Mouse (Mus musculus) cerebellum, adult (tissue): ENCODE data around the gene Rassf4.

ENCODE experiments used
- ATAC-seq: cut with Nextera tagmentation; 2 replicates; pipeline ENCODE4 v1.9.2; 2017; ENCODE audit warnings: mild to moderate bottlenecking, moderate library complexity, mixed read lengths; ENCODE audit not compliant: insufficient number of reproducible peaks, low FRiP score, low TSS enrichment

The Rassf4 gene

DNA sequence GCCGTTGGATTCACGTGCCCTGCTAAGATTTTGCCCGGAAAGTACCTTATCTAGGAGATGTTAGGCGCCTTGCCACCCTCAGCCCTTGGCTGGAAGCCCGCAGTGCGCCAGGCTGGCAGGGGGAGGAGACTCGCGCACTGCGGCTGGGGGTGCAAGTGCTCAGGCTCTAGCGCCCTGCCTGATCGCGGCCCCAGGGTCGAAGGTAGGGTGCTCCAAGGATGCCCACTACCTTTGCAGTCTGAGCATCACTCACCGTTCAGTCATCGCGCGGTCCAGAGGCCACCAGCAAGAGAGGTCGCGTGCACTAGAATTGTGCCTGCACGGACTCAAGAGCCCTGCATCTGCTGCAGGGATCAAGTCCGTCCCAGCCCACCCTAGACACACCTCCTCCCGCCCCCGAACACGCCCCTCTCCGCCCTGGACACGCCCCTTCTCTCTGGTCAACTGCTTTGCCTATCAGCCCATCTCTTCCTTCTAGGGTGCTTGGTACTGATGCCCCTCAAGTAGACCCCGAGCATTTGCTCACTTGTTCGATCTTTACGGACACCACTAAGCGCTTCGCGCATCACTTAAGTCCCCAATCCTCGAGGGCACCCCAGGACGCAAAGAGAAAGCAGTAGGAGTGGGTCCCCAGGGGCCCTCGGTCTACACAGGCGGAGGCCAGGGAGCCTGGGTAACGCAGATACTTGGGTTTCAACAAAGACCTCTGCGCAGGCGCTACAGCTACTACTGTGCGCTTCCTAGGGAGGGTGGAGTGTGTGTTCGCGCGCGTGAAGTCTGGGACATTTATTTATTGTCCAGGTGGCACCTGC lies at the start of gene Rassf4:
TSS of gene Rassf4 (minus strand) at position 482 of the 812 bp plus-strand sequence.
- peak; percentile 43 for ATAC-seq

DNA sequence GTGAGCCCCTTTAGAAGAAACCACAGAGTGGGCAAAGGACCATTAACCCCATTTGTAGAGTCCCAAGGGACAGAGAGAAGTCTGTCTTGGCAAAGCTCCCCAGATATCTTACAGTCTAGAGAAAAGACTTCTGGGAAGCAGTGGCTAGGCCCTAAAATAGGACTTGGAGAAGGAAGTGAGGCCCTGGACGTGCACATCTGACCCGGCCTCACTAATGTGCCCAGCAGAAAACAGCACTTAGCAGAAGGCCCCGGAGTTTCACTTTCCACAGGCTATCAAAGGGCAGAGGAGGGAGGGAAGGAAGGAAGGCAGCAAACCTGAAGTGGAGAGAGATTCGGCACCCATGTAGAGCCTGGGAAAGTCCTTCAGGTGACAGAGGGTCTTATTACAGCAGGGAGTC lies 45.2 kb upstream of the Rassf4 start:
- ATAC-seq = no peak

DNA sequence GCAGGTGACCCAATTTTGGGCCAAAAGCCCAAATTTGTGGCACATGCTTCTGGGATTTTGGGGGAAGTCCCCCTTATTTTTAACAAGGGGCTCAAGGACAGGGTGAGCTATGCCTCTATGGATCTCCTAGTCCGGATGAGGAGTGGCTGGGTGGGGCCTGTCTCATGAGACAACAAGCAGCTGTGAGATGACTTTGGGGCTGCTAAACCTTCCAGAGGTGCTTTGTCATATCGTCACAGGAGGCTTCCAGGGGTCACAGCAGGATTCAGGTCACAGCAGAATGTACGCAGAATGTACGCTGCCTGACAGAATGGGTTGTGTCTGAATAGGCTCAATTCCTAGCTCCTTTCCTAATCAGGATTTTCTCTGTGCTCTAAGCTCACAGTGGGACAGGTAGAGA lies 44.6 kb upstream of the Rassf4 start:
- no peak for ATAC-seq

DNA sequence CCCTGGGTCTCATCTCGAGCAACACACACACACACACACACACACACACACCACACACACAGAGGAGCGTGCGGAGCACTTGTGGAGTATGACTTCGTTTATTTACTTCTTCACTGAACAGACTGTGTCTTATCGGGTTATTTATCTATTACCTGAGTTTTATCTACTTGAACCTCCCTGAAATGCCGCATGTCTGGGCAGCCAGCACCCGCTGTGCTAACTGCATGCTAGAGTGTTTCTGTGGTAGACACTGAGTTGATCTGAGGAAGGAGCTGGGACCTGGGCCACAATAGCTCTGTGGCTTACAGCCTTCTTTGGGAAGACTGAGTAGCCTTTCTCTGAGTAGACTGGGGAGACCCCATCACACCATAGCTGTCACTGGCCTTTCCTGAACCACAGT lies 44.1 kb upstream of the Rassf4 start:
- ATAC-seq = no peak

DNA sequence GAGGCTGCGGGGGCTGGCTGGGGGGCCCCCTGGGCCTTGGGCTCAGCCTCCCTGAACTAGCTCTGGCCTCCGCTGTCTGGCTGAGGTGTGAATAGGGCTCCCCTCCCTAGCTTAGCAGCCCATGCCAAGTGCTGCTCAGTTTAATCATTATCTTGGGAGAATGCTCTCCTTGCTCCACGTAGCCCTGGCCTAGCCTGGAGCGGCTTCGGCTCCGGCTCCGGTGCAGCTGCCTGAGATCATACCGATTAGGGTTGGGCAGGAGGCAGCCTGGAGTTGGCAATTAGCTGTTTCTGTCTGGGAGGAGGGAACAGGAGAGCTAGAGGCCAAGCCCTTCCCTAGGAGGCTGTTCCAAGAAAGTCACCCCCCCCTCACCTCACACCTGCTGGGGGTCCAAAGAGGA lies 42.9 kb upstream of the Rassf4 start, which contains the start of gene Tmem72:
TSS of gene Tmem72 (minus strand) at position 248 of the 400 bp plus-strand sequence.
- ATAC-seq = no peak

DNA sequence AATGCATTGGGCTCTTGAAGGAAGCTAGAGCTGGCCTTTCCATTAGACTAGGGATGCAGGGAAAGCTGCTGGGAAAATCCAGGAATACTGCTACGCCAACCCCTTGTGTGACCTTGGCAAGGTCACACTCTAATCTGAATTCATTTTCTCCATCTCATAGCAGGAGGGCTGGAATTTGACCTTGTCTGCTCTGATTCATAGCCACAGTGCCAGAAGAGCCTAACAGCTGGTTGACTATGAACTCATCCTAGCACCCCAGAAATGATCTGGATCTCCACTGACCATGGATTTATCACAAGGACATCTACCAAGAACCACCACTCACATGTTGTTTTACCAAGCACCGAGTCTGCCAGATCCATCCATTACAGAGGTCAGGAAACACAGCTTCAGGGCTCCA lies 41.4 kb upstream of the Rassf4 start:
- no peak for ATAC-seq

DNA sequence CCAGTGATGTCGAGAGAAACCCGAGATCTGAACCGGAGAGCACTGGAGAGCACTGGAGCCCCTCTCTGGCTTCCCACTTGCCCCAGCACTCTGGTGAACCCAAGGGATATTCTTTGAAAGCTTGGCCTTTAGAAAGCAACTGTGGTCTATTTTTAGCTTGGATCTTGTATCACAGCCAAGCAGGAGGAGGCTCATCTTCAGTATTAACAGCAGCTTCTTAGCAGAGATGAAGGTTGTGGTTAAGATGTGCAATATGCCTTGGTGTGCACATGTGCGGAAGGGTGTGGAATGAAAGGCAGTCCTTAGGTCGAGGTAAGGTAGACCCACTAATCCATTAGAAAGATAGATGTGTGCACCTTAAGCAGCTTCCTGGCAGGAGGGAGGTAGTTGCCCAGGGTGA lies 40.8 kb upstream of the Rassf4 start:
- ATAC-seq = no peak

DNA sequence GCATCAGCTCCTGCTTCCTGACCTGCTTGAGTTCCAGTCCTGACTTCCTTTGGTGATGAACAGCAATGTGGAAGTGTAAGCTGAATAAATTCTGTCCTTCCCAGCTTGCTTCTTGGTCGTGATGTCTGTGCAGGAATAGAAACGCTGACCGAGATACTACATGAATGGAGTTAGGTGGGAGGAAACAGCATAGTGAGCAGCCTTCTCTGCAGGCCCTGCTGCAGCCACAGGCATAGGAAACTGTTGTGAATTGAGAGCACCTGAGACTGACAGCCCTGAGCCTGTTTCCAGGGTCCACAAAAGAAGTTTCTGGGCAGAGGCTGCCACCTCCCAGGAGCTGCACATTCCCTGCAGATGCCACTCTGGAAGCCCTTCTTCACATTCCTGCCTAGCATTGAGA lies 40.2 kb upstream of the Rassf4 start:
- ATAC-seq = no peak

DNA sequence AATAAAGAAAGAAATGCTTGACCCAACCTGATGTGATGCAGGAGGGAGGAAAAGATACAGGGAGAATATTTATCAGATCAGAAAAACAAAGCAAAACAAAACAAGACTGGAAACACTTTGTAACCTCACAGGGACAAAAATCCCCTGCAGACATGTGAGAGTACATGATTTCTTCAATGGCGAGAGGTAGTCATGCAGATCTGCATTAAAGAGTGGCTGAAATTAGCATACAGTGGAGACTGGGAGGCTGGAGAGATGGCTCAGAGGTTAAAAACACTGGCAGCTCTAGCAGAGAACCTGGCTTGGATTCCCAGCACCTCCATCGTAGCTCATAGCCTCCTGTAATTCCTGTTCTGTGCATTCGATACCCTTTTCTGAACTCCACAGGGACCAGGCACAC lies 38.8 kb upstream of the Rassf4 start:
- no peak for ATAC-seq

DNA sequence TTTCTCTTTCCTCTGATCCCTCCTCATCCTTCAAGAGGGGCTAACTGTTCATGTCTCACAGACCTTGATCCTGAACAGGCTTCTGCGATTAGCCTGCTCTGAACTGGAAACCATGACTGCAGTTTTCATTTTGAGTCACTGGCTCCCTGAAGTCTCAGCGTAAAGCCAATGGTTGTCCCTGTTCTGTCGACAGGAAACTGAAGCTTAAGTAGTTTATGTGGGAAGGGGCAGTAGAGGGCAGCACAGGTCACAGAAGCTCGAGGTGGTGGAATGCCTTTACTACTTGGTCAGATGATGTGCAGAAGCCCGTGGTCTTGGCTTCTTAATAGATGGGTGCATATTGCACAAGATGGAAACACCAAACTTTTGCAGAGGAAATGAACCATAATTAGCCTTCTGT lies 38.3 kb upstream of the Rassf4 start:
- no peak for ATAC-seq

DNA sequence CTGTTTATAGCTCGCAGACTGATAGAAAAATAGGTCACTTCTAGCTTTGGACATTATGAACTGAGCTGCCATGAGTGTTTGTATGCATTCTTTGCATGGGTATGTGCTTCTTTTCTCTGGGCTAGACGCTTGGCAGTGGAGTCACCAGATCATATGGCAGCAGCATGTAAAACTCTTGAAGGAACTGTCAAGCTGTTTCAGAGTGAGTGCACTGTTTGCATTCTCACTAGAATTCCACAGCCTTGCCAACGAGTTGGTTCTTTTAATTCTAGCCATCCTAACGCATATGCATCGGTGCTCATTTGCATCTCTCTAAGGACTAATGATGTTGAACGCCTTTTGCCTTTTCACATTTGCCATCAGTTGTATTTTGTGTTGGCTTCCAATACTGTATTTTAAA lies 30.6 kb upstream of the Rassf4 start:
- ATAC-seq = no peak

DNA sequence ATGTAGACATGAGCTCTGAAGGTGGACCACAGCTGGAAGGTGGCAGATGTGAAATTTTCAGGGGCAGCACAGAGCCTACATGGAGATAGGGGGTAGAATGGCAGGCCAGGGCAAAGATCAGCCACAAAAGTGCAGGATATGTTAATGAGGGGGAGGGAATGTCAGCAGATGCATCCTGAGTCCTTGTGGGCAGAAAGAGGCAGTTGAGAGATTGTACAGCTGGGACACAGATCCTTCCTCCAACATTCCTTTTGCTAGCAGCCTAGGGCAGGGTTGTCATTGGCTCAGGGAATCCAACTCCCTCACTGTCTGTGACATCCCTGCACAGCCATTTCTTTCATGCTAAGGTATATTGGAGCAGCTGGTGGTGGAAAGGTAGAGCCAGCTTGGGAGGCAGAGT lies 27.1 kb upstream of the Rassf4 start:
- no peak for ATAC-seq

DNA sequence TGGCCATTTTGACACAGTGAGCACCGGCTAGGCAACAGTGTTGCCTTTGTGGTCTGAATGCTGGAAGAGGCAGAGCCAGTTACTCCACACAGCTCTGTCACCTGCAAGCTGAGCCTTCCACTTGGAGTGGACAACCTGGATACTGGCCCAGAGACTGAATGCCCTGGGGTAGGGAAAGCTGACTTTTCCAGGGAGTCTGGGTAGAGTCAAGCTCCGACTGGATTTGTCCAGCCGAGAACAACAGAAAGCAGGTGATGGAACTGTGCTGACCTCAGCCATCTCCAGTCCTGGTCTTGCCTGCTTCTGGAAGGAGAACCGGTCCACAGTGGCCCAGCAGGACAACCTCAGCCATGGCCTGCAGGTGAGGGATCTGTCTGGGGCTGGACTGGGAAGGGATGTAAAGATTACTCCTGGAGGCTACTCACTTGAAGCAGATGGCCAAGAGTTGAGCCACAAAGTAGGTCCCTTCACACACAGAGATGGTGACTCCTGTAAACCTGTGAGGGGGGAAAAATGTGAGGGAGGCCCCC lies 24.2 kb upstream of the Rassf4 start:
- no peak for ATAC-seq

DNA sequence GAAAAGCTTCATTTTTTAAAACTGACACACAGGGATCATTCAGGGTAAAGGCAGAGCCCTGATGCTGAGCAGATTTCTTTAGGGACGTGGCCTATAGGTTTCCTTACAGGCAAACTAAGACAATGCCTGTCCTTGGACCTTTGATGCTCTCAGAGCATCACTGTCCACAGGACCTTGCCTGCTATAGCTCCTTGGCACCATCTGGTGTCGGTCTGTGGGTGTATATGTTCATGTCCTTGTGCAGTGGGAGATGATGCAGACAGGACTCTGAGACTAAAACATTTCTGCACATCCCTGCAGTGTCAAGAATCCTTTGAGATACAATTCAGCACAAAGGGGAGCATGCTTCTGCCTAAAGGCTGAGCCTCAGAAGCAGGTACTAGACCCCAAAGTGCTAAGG lies 23.7 kb upstream of the Rassf4 start:
- no peak for ATAC-seq

DNA sequence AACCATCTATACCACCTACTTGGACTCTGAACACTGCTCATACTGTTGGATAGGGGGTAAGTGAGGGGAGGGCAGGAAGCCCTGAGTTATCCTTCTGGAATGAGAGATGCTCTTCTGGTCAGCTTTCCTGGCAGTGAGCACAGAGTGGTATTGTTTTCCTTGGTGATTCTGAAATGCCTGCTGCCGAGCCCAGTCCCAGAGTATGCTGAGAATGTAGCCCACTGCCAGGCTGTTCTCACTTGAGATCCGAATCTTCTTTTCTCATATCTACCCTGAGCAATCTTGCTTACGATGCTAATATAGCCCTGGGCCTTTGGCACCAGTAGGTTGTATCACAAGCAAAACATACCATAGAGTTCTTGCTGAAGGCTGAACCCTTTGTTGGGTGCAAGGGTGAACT lies 20.6 kb upstream of the Rassf4 start:
- no peak for ATAC-seq

DNA sequence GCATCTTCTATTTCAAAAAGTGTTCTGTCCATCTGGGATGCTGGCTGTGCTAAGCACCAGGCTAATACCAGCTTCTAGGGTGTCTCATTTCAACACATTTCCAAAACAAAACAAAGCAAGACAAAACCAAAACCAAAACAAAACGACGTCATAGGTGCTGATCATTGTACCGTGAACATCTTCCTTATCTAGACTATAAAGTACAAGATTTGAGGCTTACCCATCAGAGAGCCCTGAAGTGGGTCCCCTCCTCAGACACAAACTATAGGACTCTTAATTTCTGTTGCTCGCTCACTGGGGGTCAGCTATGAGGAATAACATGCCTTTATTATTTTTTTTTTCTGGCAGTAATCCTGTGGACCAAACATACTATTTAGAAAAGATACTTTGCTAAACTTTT lies 19.9 kb upstream of the Rassf4 start:
- ATAC-seq = no peak

DNA sequence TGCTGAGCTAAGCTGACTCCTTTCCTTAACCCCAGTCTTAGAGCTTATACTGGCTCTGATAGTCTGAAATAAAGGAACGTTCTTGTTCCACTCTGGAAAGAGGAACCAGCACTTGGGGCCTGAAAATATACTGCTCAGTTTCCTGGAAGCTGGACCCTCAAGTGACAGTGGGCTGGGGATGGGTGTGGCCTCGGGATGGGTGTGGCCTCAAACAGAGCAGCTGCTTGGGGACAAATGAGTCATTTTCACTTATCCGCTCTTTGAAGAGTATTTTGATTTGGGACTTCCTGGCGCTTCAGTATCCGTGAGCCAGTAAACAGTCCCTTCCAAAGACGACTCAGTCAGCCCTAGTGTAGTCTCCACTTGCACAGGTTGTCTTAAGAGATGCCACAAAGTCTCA lies 8.6 kb upstream of the Rassf4 start:
- no peak for ATAC-seq

DNA sequence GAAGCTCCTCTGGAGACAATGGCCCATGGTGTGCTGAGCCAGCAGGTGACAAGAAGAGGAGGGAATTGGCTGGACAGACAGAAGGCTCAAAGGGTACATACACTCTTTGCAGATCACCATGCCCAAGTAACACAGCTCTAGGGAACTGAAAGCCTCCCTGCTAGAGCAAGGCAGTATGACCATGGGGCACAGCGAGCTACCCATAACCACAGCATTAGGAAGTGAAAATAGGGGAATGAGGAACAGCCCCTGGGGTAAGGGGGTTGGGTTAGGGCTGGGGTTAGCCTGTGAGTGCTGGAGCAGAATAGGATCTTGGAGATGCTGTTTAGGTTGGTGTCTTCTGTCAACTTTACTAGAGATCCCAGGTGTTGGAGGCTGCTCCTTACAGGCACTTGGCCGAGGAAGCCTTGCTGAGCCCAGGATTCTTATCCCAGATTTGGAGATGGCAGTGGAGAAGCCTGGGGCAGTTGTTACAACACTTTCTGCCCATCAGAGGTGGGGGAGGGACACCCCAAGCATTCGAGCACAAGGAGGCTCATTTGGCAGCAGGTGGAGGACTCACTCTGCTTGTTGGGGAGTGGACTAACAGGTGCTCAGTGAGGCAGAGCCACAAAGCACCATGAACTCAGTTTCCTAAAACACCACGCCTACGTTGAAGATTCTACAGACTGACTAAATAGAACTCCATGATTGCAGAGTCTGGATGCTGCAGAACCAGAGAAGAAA lies 6.0 kb upstream of the Rassf4 start:
- ATAC-seq = no peak

DNA sequence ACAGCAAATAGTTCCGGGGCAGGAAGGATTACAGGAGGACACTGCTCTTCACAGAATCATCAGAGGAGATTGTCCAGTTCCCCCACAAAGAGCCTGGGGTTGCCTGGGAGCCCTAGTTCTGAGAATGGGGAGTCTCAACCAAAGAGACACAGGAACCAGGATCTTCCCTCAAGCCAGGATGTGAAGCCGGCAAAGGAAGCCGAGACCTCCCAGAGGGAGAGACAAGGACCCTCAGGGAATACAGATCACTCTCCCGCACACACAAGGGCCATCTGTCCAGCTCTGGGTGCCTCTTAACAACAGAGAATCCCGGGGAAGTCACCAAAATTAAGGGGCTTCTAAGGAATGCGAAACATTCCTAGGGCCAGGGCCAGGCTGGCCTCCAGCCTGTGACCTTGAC lies 3.6 kb upstream of the Rassf4 start:
- ATAC-seq = no peak

DNA sequence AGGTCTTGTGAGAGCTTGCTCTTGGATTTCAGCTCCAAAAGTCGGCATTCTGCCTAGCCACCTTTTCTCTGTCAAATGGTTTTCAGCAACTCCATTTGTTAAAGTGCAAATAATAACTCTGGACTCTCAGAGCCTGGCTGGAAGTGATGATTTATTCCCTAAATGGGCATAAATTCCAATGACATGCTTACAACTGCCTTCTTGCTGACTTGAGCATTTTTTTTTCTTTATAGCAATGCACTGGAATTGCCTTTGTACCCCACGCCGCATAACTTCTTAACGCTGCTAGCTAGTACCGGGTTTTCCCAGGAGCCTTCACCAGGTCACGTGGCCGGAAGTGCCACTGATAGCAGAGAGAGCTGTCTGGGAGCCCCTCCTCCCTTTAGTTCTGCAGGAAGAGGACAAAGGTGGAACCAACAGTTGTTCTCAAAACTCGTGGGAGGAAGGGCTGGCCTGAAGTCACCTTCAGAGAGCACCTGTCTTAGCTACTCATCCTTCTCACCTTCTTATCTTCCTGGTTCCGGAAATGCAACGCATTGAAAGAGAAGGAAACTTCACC lies 2.7 kb upstream of the Rassf4 start:
- ATAC-seq = no peak

DNA sequence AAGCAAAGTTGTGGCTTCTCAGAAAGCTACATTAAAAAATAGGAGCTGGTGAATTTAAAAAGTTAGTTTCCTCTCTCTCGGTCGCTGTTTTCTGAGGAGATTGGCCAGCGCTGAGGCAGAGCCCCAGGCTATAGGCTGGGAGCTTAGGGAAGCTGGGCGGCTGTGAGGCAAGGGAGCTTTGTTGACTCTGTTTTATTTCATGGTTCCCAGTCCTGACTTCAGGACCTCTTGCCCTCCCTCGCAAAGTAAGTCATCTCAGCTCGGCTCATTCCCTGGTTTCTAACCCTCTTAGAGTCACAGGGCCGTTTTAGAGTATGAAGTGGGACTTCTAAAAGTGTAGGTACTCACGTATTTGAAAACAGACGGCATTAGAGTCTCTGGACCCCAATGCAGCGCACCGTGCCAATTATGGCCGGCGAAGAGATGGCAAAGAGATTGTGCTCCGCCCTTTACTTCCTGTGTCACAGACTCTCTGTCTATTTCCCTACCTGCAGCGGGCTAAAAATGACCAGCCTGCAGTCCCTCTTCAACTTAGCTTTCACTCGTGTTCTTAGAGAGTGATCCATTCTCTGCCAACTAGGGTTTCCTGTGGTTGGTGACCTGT lies 633 bp upstream of the Rassf4 start:
- ATAC-seq = no peak
